Mouse (Mus musculus): ENCODE results near the gene Tnfsf13.

- TF ChIP-seq POLR2A (IDR thresholded peaks at IDR 0.05; ENCODE audit: extremely low read depth, insufficient read depth, low read length) (no peak), CTCF (IDR thresholded peaks at IDR 0.05; ENCODE audit: extremely low read depth, insufficient read depth, low read length) (no peak)
Observed at GRCm38 (mm10) chr11:69635471-69635870, 50.1 kb downstream of the Tnfsf13 start.
